Mouse (Mus musculus) gastrocnemius, postnatal 25 days (tissue): ENCODE data around the gene Cers3. TPM values are rescaled to one million over a fixed set of nuclear protein-coding genes. Genes with fewer than 3 reads are reported as not detected.

Experiments used
- DNase-seq: peaks from one replicate; pipeline ENCODE4 v3.0.0; 2022
- long read RNA-seq, 2 experiments: library from polyadenylated mRNA; stranded (forward); transcript quantifications; one replicate each; pipeline ENCODE4 v2.0.0; 2021
- total RNA-seq, 2 experiments: library from RNA; stranded (reverse); gene quantifications; 1 replicate in 1 of 2; 2 replicates in 1 of 2; pipeline ENCODE4 v1.2.3; 2021

Cers3 gene
- total RNA-seq: not detected
- long read RNA-seq, experiment 1, partial matches to known transcripts: 0 of 1 reads
- long read RNA-seq, experiment 1, other reads (novel, unspliced or antisense): 1 of 1 reads
- long read RNA-seq, experiment 2: 0 reads

- DNase-seq: no peak
These were observed at the start of gene Cers3 for GRCm38 (mm10) chr7:66743377-66743781. TSS of gene Cers3 (plus strand) at chr7:66743504.

DNA sequence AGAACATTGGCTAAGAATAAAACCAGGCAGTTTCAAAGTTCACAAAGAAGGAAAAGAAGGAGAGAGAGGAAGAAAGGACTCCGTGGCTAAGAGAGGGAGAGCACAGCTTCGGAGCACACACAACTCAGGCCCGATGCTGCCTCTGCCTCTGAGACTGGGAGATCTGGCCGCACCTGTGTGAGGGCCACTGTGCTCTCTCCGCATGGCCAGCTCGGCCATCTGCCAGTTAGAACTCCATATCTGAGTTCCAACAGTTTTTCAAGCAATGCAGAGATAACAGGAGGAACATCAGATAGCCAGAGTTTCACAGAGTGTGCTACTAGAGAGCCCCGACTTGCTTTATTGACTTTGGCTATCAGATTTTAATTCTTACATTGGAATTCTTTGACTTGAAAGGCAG, 48.8 kb upstream of the Cers3 start:
- no peak for DNase-seq

DNA sequence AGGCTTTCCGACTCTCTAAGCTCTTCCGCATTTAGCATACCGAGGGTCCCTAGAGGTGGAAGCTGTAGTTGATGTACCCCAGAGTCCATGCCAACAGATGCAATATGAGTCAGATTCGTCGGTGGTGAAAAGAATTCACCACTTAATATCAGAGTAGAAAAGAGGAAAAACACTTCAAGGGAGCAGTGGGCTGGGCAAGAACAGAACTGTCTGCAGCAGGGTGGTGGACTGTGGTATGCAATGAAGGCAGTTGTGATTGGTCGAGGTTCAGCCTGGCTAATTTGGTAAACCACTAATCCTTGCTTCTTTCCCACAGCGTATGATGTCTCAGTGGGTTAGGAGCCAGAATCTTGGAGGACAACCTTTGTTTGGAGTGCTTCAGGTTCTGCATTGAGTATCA, 40.6 kb upstream of the Cers3 start:
- DNase-seq: no peak

GRCm38 (mm10) chr7:66704631-66705030, 38.7 kb upstream of the Cers3 start:
- DNase-seq: no peak

GRCm38 (mm10) chr7:66711166-66711565, 32.1 kb upstream of the Cers3 start:
- DNase-seq: no peak

DNA sequence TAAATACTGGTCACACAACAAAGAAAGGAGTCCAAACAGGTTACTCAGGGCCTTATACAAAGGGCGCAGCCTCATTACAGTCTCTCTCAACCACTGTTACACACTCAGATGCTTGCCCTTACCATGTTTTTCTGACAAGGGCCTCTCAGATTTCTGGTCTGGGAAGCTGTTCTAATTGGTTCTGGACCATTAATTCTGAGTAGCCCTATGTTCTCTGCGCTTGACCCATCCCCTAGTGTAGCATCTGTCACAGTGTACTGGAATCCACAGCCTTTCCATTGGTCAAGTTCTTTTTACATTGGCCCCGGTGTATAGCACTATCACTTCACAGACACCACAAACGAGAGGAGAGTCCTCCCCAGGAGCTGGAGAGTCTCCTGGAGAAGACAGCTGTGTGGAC, 18.8 kb upstream of the Cers3 start:
- DNase-seq: no peak

DNA sequence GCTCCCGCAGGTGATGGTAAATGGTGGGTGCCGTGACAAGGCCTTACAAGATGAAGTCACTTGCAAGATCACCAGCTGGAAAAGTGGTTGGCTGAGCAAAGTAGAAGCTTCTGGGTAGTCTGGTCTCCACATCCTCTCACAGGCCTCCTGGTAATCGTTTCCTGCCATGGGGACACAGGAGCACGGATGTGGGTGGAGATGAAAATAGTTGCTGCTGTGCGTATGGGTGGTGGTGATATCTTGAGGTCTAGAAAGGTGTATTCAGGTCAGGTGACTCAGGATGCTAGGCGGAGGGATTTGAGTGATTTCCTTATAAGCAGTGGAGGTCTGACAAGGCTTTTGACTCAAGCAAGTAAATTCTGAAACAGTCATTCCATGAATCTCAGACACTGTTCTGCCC, 18.4 kb upstream of the Cers3 start:
- DNase-seq: no peak

DNA sequence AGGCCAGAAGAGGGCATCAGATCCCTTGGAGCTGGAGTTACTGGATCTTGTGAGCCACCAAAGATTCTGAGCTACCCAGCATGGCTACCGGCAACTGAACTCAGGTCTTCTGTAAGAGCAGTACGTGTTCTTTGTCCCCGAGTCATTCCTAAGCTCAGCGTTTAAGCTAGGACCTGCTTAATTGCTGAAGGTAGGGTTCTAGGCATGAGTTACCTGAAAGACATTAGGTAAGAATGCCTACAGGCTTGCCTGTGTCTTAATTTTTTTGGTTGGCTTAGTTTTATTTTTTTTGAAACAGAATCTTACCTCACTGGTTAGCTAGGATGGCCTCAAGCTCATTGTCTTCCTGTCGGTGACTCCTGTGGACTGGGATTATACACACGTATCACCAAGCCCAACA, 15.2 kb upstream of the Cers3 start:
- no peak for DNase-seq

- no peak for DNase-seq
These were observed 14.1 kb upstream of the Cers3 start for GRCm38 (mm10) chr7:66729232-66729631.

- DNase-seq: no peak
These were observed 9.9 kb upstream of the Cers3 start for GRCm38 (mm10) chr7:66733431-66733830.

- DNase-seq: no peak
These were observed 9.4 kb upstream of the Cers3 start for GRCm38 (mm10) chr7:66733882-66734281.

- no peak for DNase-seq
These were observed 8.8 kb upstream of the Cers3 start for GRCm38 (mm10) chr7:66734466-66734865.

DNA sequence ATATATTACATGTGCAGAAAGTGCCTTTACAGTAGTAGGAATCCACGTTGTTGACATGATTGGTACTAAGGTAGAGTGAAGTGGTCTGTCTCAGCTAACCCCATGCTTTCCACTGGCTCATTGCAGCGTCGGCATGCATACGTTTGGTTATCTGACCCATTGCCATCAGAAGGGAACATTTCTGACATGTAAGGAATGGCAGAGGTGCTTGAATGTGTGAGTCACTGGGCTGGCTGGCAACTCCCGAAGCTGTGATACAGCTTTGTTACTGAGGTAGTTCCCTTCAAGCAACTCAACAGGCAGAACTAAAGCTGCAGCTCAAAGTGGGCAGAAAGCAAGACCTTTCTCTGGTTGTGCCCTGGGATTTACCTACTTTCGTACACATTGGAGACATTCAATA, 8.3 kb upstream of the Cers3 start:
- no peak for DNase-seq

GRCm38 (mm10) chr7:66737418-66737817, 5.9 kb upstream of the Cers3 start:
- no peak for DNase-seq

DNA sequence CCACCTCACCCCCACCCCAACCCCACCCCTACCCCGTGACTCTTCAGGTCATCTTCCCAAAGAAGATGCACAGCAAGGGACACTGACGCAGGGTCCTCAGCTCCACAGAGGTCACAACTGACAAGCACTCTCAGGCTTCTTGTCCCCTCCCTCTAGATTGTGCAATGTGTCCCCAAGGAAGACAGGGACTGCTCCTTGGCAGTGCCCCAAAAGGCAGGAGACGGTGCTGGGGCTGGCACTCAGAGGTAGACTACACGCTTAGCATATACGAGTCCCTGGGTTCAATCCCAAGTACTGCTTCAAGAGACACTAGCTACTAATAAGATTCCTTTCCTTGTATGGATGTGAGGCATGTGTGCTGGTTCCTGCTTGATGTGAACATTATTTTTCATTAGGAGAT, 2.3 kb upstream of the Cers3 start:
- DNase-seq: no peak

DNA sequence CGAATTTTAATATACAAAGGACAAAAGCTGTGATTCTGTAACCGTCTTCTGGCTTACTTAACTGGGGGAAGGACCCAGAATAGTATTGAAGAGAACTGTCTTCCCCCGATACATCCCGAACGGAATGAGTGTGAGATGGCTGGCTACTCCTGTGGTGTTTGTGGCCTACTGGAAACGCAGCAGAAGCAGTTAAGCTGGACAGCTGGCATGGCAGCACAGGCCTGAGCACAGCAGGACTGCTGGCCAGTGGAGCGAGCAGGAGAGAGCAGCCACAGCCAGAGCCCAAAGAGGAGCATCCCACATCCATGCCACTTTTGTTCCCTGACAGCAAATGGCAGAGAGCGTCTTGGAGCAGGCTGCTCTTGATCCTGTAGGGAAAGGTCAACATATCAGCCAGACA, 1.9 kb upstream of the Cers3 start:
- DNase-seq: no peak

DNA sequence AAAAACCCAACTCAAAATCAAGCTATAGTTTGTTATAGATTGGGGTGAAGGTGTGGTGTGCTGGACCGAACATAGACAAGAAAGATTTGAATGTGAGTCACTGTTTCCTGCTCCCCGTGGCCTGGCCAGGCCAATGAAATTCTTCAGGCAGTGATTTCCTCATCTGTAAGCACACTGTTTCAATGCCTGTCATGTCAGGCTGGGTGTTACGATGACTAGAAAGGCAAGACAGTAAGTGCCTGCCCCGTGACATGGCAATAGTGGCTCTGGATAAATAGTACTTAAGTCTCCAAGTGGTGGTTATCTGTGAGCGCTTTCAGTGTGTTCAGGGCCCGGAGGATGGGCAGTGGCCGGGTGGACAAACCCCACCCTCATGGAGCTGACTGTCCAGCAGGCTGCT, 3.7 kb downstream of the Cers3 start:
- no peak for DNase-seq

GRCm38 (mm10) chr7:66749998-66750397, 6.7 kb downstream of the Cers3 start:
- no peak for DNase-seq

DNA sequence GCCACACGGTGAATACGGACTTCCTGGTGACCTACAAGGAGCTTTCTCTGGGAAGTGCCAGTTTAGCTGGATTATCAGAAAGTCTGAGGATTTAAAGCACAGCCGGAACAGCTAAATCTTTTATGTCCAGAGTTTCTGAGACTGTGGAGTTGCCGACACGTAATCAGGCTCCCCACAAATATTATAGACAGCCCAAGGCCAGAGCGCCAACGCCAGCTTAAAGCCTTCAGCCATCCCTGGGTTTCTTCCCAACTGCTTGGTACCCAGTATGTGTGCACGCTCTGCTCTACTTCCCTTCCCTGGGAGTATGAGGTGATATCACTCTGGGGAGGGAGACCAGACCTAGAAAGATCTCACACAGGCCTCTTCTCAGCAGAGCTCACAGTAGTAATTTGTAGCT, 10.5 kb downstream of the Cers3 start:
- no peak for DNase-seq

DNA sequence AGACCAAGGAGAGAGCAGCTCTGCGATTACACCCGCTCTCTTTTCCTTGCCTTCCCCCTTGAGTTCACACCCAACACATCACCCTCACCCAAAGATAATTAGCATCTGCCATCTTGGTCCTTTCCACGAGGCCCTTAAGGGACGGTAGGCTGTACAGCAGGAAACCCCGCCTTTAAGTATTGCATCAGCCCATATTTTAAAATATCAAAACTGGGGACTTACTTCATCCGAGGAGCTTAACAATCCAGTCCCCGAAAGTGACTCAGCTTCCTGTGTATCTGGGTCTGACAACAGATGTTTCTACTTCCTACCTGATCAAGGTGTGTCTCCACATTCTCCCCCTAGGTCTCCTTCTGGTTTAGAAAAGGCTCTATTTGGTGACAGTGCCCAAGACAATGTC, 12.3 kb downstream of the Cers3 start:
- DNase-seq: no peak

GRCm38 (mm10) chr7:66769902-66770301, 26.6 kb downstream of the Cers3 start:
- no peak for DNase-seq

- no peak for DNase-seq
These were observed 27.4 kb downstream of the Cers3 start for GRCm38 (mm10) chr7:66770706-66771105.

- DNase-seq: no peak
These were observed 27.9 kb downstream of the Cers3 start for GRCm38 (mm10) chr7:66771252-66771651.

DNA sequence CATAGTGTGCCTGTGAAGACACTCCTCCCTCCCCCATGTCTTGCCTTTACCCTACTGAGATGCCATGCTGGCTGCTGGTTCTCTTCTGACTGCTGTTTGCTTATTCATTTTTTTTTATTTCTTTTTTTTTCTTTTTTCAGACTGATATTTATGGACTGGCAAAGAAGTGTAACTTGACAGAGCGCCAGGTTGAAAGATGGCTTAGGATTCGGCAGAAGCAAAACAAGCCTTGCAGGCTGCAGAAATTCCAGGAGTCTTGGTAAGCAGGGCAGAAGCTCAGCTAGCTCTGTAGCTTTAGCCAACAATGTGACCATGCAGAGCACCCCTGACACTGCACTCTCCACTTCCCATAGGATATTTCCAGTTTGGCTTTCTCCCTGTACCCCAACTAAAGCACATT, 36.1 kb downstream of the Cers3 start:
- DNase-seq: no peak
